Mouse (Mus musculus) heart, adult 2 months (tissue): ENCODE data around the gene Naa80.

Experiments
- CTCF ChIP-seq: fragments of 200-600 bp; IDR thresholded peaks from 2 replicates; pipeline ENCODE4 v1.8.1; 2022; ENCODE audit warnings: antibody characterized with exemption, mild to moderate bottlenecking, moderate library complexity
- POLR2A ChIP-seq: fragments of 200-500 bp; IDR thresholded peaks from 2 replicates; pipeline ENCODE4 v1.6.1; 2011; ENCODE audit warnings: mild to moderate bottlenecking, low read depth, low read length, control low read depth; ENCODE audit not compliant: insufficient read depth

DNA sequence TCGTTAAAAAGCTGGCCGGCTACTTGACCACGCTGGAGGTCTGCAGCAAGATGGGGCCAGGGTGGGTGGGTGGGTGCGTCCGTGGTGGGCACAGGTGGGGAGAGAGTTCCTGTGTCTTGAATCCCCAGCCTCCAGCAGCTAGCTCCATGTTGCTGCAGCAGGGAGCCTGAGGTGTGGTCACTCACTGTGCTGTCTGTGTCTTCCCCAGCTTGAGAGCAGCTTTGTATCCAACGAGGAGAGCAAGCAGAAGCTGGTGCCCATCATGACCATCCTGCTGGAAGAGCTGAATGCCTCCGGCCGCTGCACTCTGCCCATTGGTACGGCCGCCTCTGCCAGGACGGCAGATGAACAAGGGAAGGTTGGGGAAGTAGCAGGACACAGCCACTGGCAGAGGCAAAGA, 35.4 kb upstream of the Naa80 start:
- no peak for TF ChIP-seq POLR2A
- no peak for TF ChIP-seq CTCF
